Mouse (Mus musculus): ENCODE measurements at regions not wholly inside any gene's neighbourhood (a gene's known extent, or its start where the extent isn't known, plus 50 kb on each side); places are given as distances from the start of the nearest gene placed in this dataset.

DNA sequence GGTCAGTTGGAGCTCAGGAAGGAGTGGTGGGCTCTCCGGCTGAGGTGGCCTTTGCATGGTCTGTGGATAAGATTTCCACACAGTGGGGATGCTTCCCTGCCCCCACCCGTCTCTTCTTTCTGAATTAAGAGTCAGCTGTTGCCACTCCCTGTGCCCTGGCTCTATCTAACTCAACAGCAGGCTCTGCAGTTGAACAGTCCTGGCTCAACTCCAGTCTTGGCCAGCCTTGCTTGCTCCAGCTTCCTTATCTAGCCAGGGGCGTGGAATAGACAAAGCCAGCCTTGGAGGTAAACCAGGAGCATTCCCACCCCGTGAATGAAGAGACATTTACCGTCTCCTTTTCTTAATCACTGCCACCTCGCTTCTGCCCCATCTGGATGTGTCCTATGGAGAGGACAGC, 89.7 kb downstream of the Mn1 start:
- no peaks in the 10 kb centered on the region for H3K9me3 ChIP-seq (replicated peaks)
- no peak overlapping the region for H3K4me3 ChIP-seq
- WGBS = 76% methylated on average over 6 of the region's 6 CpGs
- peaks cover 65% of the 10 kb centered on the region for H3K4me1 ChIP-seq
- peak overlapping the region; percentile 90 for H3K27ac ChIP-seq (replicated peaks)
- DNase-seq (ENCODE audit: low spot score) = no peak
- no peaks in the 10 kb centered on the region for H3K36me3 ChIP-seq
- H3K27me3 ChIP-seq (ENCODE audit: low read depth, poor library complexity, severe bottlenecking) = peaks cover 34% of the 10 kb centered on the region

DNA sequence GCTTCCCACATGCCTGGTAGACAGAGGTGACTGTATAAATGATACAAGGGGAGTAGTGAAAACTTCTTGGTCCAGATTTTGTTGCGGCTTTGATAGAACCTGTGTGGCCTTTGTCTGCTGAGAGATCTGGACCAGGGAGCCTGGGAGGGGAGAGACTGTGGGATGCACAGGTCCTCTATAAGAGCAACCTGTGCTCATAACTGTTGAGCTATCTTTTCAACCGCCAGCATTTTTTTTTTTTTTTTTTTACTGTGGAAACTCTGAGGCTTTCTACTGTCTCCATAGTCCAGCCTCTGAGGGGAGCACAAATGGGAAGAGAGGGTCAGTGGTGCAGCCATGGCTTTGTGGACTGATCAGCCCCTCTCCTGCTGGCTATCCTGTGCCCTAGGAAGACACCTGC, 90.2 kb downstream of the Mn1 start:
- peaks cover 34% of the 10 kb centered on the region for H3K27me3 ChIP-seq (ENCODE audit: low read depth, poor library complexity, severe bottlenecking)
- H3K4me3 ChIP-seq = no peak overlapping the region
- H3K9me3 ChIP-seq (replicated peaks) = no peaks in the 10 kb centered on the region
- no peak for DNase-seq (ENCODE audit: low spot score)
- H3K36me3 ChIP-seq = no peaks in the 10 kb centered on the region
- H3K27ac ChIP-seq (replicated peaks) = peak overlapping the region; percentile 90; the same call in 1 of the 2 replicates
- peaks cover 65% of the 10 kb centered on the region for H3K4me1 ChIP-seq
- 96% methylated on average over 2 of the region's 2 CpGs for WGBS

DNA sequence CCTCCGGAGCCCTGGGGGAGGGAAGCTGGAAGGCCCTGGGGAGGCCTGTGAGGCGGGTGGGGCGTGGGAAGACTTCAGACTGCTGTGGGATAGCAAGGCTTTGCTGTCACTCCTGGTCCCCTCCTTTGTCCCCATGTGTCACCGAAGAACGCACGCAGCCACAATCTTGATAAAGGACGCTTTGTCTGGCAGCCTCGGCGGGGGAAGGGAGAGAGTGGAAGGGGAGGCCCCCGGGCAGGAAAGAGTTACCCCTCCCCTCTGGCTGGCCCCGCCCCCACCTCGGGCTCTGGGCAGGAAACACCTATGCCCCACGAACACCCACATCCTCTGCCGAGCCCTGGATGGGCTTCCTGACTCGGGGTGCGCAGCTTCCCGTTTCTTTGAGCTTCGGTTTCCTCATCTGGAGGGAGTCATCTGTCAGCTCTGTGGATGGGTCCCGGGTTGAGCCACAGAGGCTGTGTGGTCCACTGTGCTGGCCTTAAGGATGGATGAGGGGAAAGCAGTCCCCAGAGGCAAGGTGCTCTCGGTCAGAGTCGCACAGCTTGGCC, 91.9 kb downstream of the Mn1 start:
- Histone ChIP-seq H3K27me3 (ENCODE audit: low read depth, poor library complexity, severe bottlenecking) (peaks cover 39% of the 10 kb centered on the region), H3K27ac (replicated peaks) (peak overlapping the region; percentile 90), H3K4me1 (peaks cover 79% of the 10 kb centered on the region), H3K4me3 (peak overlapping the region; percentile 45), H3K36me3 (no peaks in the 10 kb centered on the region), H3K9me3 (replicated peaks) (no peaks in the 10 kb centered on the region)
- peak; percentile 87 for DNase-seq (ENCODE audit: low spot score)
- 3% methylated on average over 21 of the region's 21 CpGs for WGBS

DNA sequence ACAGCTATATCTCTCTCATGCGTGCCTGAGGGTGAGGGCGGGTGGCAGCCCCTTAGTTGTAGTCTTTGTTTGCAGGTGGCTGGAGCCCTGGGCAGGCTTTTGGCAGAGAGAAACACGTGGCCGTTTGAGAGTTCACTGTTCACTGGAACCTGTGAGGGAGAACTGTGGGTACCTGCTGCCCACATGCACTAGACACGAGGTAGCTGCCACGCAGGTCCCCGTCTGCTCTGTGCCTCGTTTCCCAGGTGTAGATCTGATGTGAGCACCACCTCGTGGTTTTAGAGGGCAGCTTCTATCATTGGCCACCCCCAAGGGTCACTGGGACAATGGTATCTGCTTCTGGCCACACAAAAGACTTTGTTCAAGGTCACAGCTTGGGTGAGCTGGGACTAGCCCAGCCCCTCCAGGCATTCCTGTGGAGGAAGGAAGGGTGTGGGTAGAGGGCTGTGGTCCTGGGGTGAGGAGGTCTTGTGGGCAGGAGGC, 92.5 kb downstream of the Mn1 start:
- peak overlapping the region; percentile 45 for H3K4me3 ChIP-seq
- WGBS = 14% methylated on average over 9 of the region's 9 CpGs
- H3K36me3 ChIP-seq = no peaks in the 10 kb centered on the region
- peak; percentile 63 for DNase-seq (ENCODE audit: low spot score)
- peaks cover 35% of the 10 kb centered on the region for H3K27me3 ChIP-seq (ENCODE audit: low read depth, poor library complexity, severe bottlenecking)
- peak overlapping the region; percentile 90 for H3K27ac ChIP-seq (replicated peaks)
- peaks cover 84% of the 10 kb centered on the region for H3K4me1 ChIP-seq
- H3K9me3 ChIP-seq (replicated peaks) = no peaks in the 10 kb centered on the region

DNA sequence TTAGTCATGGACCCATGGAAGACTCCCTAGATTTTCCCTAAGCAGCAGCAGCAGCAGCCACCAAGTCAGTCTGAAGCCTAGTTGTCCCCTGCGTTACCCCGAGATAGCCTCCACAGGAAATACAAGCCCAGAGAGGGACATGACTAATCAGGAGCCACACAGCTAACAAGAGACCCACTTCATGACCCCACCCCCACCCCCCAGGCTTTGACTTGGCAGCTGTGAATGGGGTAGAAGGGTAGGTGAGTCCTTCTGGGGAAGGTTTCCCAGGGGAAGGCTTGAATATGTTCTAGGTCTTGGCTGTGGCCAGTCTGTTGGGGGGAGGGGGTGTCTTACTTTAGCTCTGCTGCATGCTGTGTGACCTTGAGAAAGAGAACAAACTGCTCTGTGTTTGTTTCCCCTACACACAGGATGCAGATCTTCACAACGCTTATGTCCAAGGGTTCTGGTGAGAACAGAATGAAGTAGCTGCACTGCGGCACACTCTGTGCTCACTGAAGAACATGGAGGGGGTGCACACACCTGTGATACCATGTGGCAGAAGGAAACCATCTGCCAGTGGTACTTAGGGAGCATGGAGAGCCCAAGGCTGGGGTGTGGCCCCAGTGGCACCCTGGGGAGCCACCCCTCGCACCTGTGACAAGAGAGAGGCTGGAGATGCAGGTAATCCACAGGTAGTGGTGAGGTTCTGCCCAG, 93.2 kb downstream of the Mn1 start:
- H3K9me3 ChIP-seq (replicated peaks) = no peaks in the 10 kb centered on the region
- WGBS = 73% methylated on average over 5 of the region's 5 CpGs
- H3K27ac ChIP-seq (replicated peaks) = peak overlapping the region; percentile 90
- no peak for DNase-seq (ENCODE audit: low spot score)
- H3K4me3 ChIP-seq = peak overlapping the region; percentile 45; the same call in 1 of the 2 replicates
- H3K27me3 ChIP-seq (ENCODE audit: low read depth, poor library complexity, severe bottlenecking) = peaks cover 28% of the 10 kb centered on the region
- no peaks in the 10 kb centered on the region for H3K36me3 ChIP-seq
- H3K4me1 ChIP-seq = peaks cover 87% of the 10 kb centered on the region

DNA sequence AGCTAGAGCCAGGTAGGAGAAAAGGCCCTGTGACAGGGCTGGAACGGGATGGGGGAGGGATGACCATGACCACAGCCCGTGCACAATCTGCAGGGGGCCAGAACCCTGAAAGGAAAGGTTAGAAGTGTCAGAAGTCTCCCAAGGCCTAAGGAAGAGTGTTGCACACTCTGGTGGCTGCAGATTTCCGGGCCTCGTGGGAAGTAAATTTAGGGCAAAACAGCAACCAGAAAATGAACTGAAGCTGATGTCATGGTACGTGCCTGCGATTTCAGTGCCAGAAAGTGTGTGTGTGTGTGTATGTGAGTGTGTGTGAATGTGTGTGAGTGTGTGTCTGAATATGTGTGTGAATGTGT, 93.7 kb downstream of the Mn1 start:
- Histone ChIP-seq H3K27ac (replicated peaks) (peak overlapping the region; percentile 90), H3K27me3 (ENCODE audit: low read depth, poor library complexity, severe bottlenecking) (peaks cover 22% of the 10 kb centered on the region), H3K9me3 (replicated peaks) (no peaks in the 10 kb centered on the region), H3K36me3 (no peaks in the 10 kb centered on the region), H3K4me1 (peaks cover 88% of the 10 kb centered on the region), H3K4me3 (no peak overlapping the region)
- DNase-seq (ENCODE audit: low spot score) = no peak
- 71% methylated on average over 6 of the region's 6 CpGs for WGBS

DNA sequence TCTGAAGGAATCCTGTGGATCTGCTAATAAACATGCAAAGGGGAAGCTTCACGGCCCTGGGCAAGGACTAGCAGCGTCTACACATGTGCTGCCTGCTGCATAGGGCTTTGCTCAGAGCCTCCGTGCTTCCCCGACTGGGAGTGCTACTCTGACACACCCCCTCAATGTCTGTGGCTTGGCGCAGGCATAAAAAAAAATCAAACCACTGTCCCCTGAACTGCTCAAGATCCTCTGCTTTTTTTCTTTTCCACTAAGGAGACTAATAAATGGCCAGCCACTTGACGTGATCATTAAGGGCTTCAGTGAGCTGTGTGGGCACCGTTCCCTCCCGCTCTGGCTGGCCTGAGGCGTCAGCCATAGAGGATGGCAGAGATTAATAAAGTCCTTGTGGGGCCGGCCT, 94.8 kb downstream of the Mn1 start:
- H3K27ac ChIP-seq (replicated peaks) = peak overlapping the region; percentile 56
- no peak for DNase-seq (ENCODE audit: low spot score)
- peaks cover 81% of the 10 kb centered on the region for H3K4me1 ChIP-seq
- 45% methylated on average over 10 of the region's 10 CpGs for WGBS
- no peaks in the 10 kb centered on the region for H3K36me3 ChIP-seq
- H3K27me3 ChIP-seq (ENCODE audit: low read depth, poor library complexity, severe bottlenecking) = peaks cover 20% of the 10 kb centered on the region
- no peak overlapping the region for H3K4me3 ChIP-seq
- no peaks in the 10 kb centered on the region for H3K9me3 ChIP-seq (replicated peaks)

DNA sequence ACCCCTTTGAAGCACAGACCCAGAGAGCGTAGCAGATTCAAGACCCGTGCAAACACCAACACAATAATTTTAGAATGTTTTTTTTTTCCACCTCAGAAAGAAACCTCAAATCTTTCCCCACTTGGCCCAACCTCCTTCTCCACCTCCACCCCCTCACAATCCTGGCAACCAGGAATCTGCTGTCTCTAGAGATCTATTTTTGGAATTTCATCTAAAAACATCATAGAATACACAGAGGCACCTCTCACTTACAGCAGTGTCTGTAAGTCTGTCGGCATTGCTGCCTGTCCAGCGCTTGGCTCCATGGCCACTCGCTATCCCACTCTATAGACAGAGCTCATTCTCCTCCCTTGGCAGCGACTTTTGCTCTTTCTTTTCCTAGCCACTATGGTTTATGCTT, 96.8 kb downstream of the Mn1 start:
- Histone ChIP-seq H3K27ac (replicated peaks) (peak overlapping the region; percentile 50; the same call in 1 of the 2 replicates), H3K9me3 (replicated peaks) (no peaks in the 10 kb centered on the region), H3K27me3 (ENCODE audit: low read depth, poor library complexity, severe bottlenecking) (peaks cover 20% of the 10 kb centered on the region), H3K4me3 (no peak overlapping the region), H3K4me1 (peaks cover 68% of the 10 kb centered on the region), H3K36me3 (no peaks in the 10 kb centered on the region)
- 88% methylated on average over 6 of the region's 6 CpGs for WGBS
- DNase-seq (ENCODE audit: low spot score) = no peak

DNA sequence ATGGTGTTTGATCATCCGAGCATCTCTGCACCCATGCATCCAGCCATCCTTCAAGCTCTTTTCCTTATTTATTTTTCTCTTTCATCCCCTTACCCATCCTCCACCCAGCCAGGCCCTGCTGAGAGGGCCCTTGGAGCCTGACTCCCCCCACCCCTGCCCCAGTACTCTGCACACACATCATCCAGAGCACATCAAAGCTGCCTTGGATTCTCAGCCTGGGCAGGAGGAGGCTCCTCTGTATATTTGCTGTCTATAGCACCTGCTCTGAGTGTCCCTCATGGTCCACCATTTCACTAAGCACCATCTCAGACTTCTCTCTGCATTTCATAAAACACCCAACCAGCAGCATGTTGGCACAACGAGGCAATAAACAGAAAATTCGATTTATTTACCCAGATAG, 101.9 kb downstream of the Mn1 start:
- peaks cover 51% of the 10 kb centered on the region for H3K4me1 ChIP-seq
- 71% methylated on average over 3 of the region's 3 CpGs for WGBS

DNA sequence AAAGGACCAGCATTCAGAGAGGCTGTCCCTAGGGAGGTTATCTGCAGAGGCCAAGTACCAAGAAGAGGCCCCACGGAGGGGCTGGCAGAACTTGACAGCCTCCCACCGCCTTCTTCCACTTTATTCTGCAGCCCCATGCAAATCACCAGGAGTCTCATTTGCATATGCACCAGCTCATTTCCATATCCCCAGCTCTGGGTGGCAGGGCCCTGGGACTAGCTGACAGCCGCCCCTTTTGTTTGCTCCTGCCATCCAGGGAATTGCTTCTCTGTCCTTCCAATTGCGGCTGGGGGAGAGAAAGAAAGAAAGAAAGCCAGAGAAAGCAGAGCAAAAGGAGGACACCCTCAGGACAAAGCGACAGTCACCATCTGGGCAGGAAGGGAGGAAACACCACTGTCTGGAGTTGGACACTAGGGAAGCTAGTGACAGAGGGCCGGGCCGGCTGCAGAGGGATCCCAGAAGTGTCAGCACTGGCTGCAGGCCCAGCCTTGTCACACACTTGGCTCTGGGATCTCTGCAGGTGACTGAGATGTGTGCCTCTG, 102.4 kb downstream of the Mn1 start:
- H3K9me3 ChIP-seq (replicated peaks) = no peaks in the 10 kb centered on the region
- H3K36me3 ChIP-seq = no peaks in the 10 kb centered on the region
- peak overlapping the region; percentile 86 for H3K27ac ChIP-seq (replicated peaks)
- no peak for DNase-seq (ENCODE audit: low spot score)
- no peaks in the 10 kb centered on the region for H3K27me3 ChIP-seq (ENCODE audit: low read depth, poor library complexity, severe bottlenecking)
- no peak overlapping the region for H3K4me3 ChIP-seq
- peaks cover 46% of the 10 kb centered on the region for H3K4me1 ChIP-seq
- WGBS = 15% methylated on average over 7 of the region's 7 CpGs

More for the DNA sequence above, 101.9 kb downstream of the Mn1 start:
- peak overlapping the region; percentile 86 for H3K27ac ChIP-seq (replicated peaks)
- no peaks in the 10 kb centered on the region for H3K9me3 ChIP-seq (replicated peaks)
- DNase-seq (ENCODE audit: low spot score) = no peak
- H3K27me3 ChIP-seq (ENCODE audit: low read depth, poor library complexity, severe bottlenecking) = no peaks in the 10 kb centered on the region
- H3K4me3 ChIP-seq = no peak overlapping the region
- H3K36me3 ChIP-seq = no peaks in the 10 kb centered on the region

DNA sequence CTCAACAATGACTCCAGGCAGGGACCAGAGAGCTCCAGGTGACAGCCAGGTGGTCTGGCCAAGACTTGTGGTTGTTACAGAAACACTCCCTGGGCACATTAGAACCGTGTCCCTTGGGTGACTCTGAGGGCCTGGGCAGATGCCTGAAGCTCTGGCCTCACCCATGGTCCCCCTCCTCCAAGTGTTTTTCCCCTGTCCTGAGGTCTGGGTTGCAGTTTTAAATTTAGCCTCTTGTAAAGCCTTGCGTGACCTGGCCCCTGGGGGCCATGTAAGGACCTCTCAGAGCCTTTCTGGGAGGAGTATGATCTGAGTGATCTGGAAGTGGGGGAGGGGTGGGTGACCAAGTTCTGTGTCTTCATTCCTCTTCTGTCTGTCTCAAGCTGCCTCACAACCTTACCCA, 104.7 kb downstream of the Mn1 start:
- no peaks in the 10 kb centered on the region for H3K9me3 ChIP-seq (replicated peaks)
- H3K27me3 ChIP-seq (ENCODE audit: low read depth, poor library complexity, severe bottlenecking) = peaks cover 12% of the 10 kb centered on the region
- 79% methylated on average over 2 of the region's 2 CpGs for WGBS
- H3K27ac ChIP-seq (replicated peaks) = peak overlapping the region; percentile 61
- DNase-seq (ENCODE audit: low spot score) = no peak
- no peak overlapping the region for H3K4me3 ChIP-seq
- H3K36me3 ChIP-seq = no peaks in the 10 kb centered on the region
- peaks cover 39% of the 10 kb centered on the region for H3K4me1 ChIP-seq

DNA sequence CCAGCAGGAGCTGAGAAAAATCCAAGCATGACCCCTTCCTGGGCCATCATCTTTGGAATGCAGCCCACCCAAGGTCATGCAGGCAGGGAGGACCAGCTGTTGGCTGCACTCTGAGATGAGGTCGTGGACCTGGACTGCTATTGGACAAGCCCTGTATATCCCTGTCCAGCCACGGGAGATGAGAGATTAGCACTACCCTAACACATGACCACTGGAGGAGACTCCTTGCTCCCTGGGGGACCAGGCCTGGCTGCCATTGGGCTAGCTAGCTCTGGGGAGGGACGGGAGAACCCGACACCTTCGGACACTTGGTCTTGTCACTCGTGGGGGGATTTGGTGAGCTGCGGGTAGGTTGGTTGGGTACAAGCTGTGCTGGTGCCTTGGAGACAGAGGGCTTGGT, 105.4 kb downstream of the Mn1 start:
- no peaks in the 10 kb centered on the region for H3K9me3 ChIP-seq (replicated peaks)
- peaks cover 47% of the 10 kb centered on the region for H3K4me1 ChIP-seq
- no peak for DNase-seq (ENCODE audit: low spot score)
- H3K27ac ChIP-seq (replicated peaks) = peak overlapping the region; percentile 61
- 63% methylated on average over 7 of the region's 7 CpGs for WGBS
- H3K36me3 ChIP-seq = no peaks in the 10 kb centered on the region
- H3K4me3 ChIP-seq = no peak overlapping the region
- H3K27me3 ChIP-seq (ENCODE audit: low read depth, poor library complexity, severe bottlenecking) = peaks cover 19% of the 10 kb centered on the region

DNA sequence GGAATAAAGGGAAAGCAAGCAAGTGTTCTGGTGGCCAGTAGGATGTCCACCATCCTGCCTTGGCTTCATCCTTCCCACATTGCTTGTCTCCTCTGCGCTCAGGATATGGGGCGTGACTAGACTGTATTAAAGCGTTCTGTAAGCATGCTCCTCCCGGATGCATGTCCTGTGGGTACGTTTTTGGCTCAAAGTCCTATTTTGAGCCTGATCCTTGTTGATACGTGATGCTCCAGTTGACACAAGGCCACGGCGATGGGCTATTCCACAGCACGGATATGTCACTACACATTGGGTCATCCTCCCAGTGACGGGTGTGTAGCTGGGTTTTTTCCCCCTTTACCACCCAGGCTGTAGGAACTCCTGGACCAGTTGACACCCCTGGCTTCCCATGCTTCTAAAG, 110.6 kb downstream of the Mn1 start:
- H3K27me3 ChIP-seq (ENCODE audit: low read depth, poor library complexity, severe bottlenecking) = peaks cover 34% of the 10 kb centered on the region
- WGBS = 94% methylated on average over 10 of the region's 10 CpGs

More for the DNA sequence above, 110.6 kb downstream of the Mn1 start:
- Histone ChIP-seq H3K4me1 (peaks cover 66% of the 10 kb centered on the region), H3K36me3 (no peaks in the 10 kb centered on the region), H3K4me3 (no peak overlapping the region), H3K9me3 (replicated peaks) (no peaks in the 10 kb centered on the region), H3K27ac (replicated peaks) (peak overlapping the region; percentile 92)
- no peak for DNase-seq (ENCODE audit: low spot score)

Measured in midbrain, embryonic 10.5 days (tissue).